Mouse (Mus musculus) T-helper 2 cell (primary cell): ENCODE measurements around the gene Dennd1a.

Experiments used
- in situ Hi-C: fragments of 300-600 bp; cut with MboI, MseI; formaldehyde crosslinking; loops from one replicate; pipeline ENCODE4 v1.15.1; 2025; ENCODE audit warnings: high pct_unique_total_duplicates

The Dennd1a gene

GRCm38 (mm10) chr2:38048996-38049395, 238.2 kb downstream of the Dennd1a start:
- in situ Hi-C loops, result no loop called here

DNA sequence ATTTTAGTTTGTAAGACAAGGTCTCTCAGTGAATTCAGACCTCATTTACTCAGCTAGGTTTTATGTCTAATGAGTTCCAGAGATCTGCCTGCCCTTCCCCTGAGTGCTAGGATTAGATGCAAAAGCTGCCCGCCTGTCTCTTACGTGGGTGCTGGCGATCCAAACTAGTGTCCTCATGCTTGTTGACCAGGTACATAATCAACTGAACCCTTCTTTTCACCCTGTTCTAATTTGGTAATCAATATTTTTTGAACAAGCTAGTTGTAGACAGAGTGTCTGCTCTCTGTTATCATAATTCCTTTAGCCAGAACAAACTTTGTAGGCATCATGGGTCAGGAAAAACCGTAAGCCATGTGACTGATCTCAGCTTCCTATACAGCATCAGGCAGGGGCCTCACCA, 241.9 kb downstream of the Dennd1a start:
- in situ Hi-C loops, result no loop called here

DNA sequence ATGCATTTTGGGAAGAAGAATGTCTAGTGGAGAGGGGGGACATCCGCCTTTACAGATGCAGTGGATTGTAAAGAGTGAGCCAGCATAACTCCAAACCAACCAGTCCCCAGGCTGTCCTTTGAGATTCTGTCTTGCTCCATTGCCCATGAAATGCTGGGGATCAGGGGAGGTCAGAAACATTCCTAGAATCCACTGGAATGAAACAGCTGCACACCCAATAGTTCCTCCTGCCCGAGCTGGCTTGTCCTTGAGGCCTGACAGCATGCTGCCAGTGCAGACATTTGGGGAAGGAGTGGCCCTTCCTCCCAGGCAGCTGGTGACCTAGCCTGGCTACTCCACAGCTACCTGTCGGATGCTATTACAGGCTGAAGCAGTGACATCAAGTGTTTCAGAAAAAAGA, 246.3 kb downstream of the Dennd1a start:
- in situ Hi-C loops, result no loop called here

- in situ Hi-C loops, result no loop called here
Observed at GRCm38 (mm10) chr2:38039621-38040020, 247.6 kb downstream of the Dennd1a start.

DNA sequence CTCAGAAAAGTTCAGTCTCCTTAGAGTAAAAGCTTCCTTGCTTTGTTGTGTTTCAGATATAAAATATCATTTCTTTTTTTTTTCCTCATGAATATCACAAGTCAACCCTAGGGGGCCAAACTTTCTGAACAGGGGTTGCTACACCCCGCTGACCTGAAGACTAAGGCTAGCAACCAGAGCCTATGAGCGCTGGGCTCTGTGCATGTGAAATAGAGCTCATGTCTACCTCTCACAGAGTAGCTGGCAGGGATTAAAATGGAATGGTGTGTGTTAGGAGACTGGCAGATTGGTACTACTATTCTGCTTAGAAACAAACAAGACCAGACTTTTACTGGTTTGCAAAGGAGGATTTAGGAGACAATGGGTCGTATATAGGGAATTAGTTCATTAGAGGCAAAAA, 258.9 kb downstream of the Dennd1a start:
- in situ Hi-C loops, result no loop called here

- in situ Hi-C loops, result no loop called here
Observed at GRCm38 (mm10) chr2:38025615-38026014, 261.6 kb downstream of the Dennd1a start.

DNA sequence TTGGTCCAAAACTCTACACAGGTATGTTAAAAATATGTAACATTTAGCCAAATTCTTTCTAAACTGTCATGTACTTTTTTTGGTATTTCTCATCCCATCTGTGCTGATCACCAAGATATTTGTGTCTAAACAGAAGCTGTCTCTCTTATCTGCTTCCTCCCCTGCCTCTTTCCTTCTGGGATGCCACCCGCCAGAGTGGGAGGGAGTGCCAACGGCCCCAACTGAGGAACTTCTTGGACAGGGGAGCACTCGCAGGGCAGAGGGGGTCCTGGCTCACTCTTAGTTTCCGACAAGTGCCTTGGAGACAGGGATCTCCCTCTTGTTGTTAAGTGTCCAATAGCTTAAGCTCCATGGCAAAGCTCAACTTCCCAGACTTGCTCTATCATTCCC, 263.5 kb downstream of the Dennd1a start:
- in situ Hi-C loops, result no loop called here

DNA sequence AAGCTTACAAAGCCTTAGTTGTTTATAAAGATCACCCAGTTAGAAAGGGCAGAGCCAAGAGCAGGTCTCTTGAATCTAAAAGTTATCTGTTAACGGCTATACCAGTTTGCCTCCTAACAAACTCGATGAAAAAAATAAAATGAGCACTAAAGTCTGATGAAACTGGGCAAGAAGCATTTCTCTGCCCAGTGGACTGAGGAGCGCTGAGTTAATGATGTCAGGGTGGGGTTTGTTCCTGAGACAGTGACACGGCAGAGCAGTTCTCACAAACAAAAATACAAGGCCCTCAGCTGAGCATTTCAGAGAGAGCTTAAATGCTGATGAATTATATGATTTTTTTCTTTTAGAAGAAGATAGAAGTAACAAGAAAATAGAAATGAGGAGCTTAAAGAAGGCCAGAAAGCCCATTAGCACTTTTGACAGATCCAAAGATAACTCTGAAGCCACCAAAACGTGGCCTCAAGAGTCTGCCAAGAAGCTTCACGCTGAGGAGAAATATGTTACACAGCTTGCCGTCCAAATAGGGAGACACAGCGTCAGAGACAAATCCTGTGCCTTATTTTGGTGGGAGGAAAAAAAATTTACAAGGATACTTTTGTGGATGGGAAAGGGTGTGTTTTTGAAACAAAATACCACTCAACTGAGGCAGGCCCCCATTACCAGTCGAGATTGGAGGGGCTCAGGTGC, 264.0 kb downstream of the Dennd1a start:
- in situ Hi-C loops, result no loop called here

DNA sequence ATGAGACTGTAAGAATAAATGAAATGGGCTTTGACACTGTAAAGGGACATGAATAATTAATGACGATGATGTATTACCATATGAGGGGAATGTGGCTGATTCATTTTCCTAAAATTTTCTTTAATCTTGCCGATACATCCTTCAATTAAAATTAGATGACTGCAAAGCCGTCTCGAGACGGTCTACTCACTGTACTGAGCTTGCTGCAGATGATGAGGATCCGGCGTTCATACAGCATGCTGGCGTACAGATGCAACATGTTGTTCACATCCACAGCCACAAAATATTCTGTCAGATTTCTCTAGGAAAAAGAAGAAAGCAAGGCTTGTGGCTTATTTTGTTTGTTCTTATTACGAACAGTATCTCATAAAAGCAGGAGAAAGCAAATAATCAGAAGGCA, 266.0 kb downstream of the Dennd1a start:
- in situ Hi-C loops, result no loop called here

DNA sequence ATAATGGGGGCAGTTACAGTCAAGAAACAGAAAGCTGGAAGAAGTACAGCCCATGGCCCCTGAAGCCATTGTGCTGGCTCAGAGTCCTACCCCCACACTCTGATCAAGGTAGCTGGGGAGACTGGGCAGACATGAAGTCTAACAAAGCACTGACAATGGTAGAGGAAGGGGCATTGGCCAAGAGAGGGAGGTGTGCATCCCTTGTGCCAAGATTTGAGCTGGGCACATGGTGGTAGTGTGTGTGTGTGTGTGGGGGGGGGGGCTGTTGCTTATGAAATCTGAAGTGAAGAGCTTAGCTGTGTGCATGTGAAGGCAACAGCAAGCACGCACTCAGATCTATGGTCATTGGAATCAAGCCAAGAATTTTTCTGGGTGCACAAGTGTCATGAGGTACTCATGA, 272.5 kb downstream of the Dennd1a start:
- in situ Hi-C loops, result loop anchor here (10.0 kb wide), 1 partner anchor 890 kb away; no protein-coding TSS in a partner anchor

DNA sequence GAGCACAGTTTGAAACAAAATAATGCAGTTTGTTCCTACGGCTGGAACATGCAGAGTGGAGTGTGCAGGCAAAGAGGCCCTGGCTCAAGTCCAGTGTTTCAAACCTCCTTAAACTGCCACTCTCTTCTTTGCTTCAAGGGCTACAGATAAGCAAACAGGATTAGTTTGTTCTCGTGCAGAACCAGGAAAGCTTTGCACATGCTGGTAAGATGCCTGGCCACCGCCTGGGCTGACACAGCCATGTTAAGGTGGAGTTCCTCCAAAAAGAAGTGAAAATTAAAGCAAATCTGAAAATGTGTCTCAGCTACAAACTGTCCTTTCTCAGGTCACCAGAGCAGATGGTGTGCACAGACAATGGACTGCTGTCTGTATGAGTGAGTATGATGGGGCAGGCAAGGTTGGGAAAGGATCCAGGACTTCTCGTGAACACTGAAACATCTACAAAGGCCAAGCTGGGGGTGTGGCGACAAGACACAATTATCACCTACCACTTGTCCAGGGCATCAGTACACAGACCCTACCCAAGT, 273.3 kb downstream of the Dennd1a start:
- in situ Hi-C loops, result loop anchor here (10.0 kb wide), 1 partner anchor 891 kb away; no protein-coding TSS in a partner anchor

GRCm38 (mm10) chr2:38007238-38007637, 280.0 kb downstream of the Dennd1a start:
- in situ Hi-C loops, result no loop called here

DNA sequence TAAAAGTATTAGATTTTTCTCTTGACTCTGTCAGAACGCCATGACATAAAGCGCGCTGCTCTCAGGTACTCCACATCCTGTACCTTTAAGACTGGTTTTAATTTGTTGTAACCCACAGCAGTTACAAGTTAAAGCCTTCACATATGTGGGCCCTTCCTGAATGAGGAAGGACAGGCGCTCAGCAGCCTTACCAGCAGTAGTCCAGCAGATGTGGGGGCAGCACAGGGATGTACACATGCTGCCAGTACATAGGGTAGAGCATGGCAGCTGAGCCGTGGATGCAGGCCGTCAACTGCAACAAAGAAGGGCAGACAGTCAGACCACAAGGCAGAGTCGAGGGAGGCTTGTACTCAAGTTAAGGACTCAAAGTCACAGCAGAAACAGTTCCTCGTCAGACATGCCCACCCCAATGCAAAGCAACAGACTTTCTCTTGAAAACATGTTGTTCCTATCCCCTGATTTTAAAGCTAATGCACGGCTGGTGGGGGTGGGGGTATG, 284.0 kb downstream of the Dennd1a start:
- in situ Hi-C loops, result no loop called here

DNA sequence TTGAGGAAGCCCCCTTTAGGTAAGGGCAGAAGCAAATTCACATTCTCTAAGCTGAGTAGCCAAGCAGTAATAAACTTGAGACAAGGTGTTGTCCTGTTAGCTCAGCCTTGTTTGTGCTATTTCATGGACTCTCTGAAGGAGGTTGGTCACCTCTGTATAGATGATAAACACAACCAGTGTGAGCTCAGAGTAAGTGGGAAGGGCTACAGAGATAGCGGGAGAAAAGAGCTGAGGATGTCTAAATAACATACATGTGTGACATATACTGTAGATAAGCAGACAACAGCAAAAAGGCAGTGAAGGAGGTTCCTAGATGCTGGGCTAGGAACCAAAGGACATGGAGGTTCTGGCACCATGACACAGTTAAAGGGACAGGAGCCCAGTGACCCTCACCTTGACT, 286.2 kb downstream of the Dennd1a start:
- in situ Hi-C loops, result no loop called here

DNA sequence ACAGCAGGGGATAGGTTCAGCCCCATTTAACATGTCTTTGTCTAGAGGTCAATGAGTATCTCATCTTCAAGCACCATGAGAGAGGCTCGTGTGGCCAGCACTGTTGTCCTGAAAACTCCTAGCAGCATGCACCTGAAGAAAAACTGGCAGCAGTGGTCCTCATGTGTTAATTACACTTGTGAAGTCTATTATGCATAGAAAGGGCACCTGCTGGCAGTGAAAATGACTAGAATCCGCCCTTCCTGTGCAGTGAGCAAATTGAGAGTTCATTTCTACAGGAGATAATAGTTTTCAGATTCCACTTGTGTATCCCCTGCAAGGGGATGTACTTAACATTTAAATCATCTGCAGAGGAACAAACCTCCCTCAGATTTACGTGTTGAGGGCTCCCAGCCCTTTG, 289.2 kb downstream of the Dennd1a start:
- in situ Hi-C loops, result no loop called here

GRCm38 (mm10) chr2:37989091-37989490, 298.1 kb downstream of the Dennd1a start:
- in situ Hi-C loops, result no loop called here

GRCm38 (mm10) chr2:37988301-37988700, 298.9 kb downstream of the Dennd1a start:
- in situ Hi-C loops, result no loop called here

DNA sequence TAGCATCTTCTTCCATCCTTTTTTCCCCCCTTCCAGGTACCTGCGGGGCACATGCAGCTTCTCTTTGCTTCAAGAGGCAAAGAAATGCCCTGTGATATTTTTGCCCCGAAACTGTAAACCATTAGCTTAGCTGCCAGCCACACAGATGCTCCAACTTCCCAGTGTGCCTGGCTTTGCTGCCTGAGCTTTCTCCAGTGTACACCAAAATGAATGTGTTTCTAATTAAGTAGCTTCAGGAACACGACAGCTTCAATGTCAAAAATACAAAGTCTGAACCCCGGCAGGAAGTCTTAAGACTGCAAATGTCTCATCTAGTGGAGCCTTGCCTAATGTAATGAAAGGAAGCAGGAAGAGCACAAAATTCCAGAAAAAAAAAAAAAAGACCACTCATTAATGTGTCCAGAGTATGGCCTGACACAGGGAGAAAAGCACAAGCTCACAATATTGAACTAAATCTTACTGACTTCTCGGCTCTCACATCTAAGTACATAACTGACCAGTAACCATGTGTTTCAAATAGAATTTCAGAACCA, 301.4 kb downstream of the Dennd1a start:
- in situ Hi-C loops, result no loop called here

DNA sequence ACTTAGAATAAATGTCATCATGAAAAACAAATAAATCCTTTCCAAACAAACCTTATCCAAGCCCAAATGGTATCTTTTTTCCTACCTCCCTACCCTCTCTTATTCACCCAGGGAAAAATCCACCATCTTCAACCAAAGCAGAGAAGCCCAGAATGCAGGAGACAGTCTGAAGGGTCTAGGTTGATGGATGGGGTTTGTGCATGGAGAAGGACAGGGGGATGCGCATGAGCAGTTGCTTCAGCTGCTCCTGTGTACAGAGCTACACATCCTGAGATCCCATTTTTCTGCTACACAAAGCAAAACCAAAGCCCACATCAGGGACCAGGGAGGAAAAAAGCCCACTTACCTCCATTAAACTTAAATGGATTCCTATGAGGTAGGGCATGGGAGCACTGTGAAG, 304.5 kb downstream of the Dennd1a start:
- in situ Hi-C loops, result no loop called here

DNA sequence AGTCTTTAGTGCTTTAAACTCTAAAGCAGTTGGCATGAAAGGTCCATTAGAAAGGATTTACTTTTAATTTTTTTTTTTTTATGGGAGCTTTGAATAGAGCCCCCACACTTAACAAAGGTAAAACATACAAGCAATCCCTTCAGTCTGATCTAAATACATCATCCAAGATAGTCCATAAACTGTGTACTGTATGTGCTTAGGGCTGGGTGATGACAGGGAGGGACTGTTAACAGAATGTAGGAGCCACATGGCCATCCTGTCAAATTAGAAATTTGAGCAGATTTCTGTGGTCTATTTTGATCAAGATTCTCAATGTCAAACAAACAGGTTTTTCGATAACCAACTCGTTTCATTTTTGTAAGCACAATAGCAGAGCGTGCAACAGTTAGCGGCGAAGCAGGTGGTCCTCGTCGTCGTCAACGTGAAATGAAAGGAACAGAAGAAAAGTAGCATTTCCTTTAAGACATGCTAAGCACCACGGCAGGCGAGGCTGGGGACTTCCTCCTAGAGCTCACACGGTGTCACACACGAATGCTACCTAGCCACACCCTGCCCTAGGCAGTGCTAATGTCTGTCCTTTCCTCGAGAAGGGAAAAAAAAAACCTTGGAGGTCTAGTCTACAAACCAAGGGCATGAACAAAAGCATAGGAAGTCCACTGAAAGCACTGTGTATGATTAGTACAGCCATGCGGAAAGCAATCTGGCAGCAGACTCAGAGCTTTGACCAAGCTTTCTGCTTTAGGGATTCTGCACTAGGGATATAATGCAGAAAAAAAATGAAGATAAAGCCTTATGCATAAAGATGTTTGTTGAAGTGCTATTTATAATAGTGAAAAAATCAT, 305.4 kb downstream of the Dennd1a start:
- in situ Hi-C loops, result no loop called here

GRCm38 (mm10) chr2:37974201-37974600, 313.0 kb downstream of the Dennd1a start:
- in situ Hi-C loops, result no loop called here

DNA sequence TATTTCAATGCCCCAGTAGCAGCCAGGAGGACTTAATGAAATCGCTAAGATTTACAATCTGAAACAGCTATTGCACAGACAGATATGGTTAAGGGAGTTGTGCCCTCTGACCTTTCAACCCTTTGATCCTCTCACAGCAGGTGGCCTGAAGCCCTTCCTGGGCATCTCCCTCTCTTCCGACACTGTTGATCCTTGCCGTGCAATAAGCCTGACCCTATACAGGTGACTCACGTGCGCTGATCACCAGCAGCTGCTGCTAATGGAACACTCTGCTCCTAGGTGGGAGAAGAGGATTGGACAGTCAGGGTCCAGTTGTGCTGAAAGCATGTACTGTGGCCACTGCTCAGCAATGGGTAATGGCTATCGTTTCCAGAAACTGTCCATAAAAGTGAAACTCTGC, 314.6 kb downstream of the Dennd1a start:
- in situ Hi-C loops, result no loop called here
